Mouse (Mus musculus): ENCODE data around the gene Gmcl1. TPM values are rescaled to one million over a fixed set of nuclear protein-coding genes. Genes with fewer than 3 reads are reported as not detected.

The Gmcl1 gene
- polyA plus RNA-seq, 1 experiment from 2014 or later: 38.0 TPM

GRCm38 (mm10) chr6:86773830-86774229 is 40.6 kb upstream of the Gmcl1 start:
- no peak for DNase-seq
- H3K4me1 ChIP-seq (ENCODE audit: control insufficient read depth, insufficient read depth, low read length): no peaks in the 10 kb centered on the region

GRCm38 (mm10) chr6:86772631-86773030 is 39.4 kb upstream of the Gmcl1 start:
- no peak overlapping the region for H3K27ac ChIP-seq (replicated peaks; ENCODE audit: low read depth, low read length)
- DNase-seq (no peak), ATAC-seq (ENCODE audit: low FRiP score, low TSS enrichment) (no peak)
- no peak overlapping the region for H3K4me2 ChIP-seq (ENCODE audit: low read length)
- H3K36me3 ChIP-seq (ENCODE audit: control insufficient read depth, insufficient read depth, low read length): no peaks in the 10 kb centered on the region
- H3K27me3 ChIP-seq (ENCODE audit: control insufficient read depth, insufficient read depth, low read length): no peaks in the 10 kb centered on the region
- no peaks in the 10 kb centered on the region for H3K4me1 ChIP-seq (ENCODE audit: control insufficient read depth, insufficient read depth, low read length)
- H3K9me3 ChIP-seq (ENCODE audit: control insufficient read depth, low read length): no peaks in the 10 kb centered on the region
- H3K4me3 ChIP-seq (replicated peaks; ENCODE audit: low read depth, low read length): no peak overlapping the region
- 80% methylated on average over 7 of the region's 7 CpGs for WGBS
- no peak overlapping the region for H3K9ac ChIP-seq (replicated peaks; ENCODE audit: low read length)

More at GRCm38 (mm10) chr6:86773830-86774229, 40.6 kb upstream of the Gmcl1 start:
- H3K27ac ChIP-seq (replicated peaks; ENCODE audit: low read depth, low read length): no peak overlapping the region
- no peak for ATAC-seq (ENCODE audit: low FRiP score, low TSS enrichment)
- H3K4me2 ChIP-seq (ENCODE audit: low read length): no peak overlapping the region
- H3K9ac ChIP-seq (replicated peaks; ENCODE audit: low read length): no peak overlapping the region
- no peaks in the 10 kb centered on the region for H3K27me3 ChIP-seq (ENCODE audit: control insufficient read depth, insufficient read depth, low read length)
- 89% methylated on average over 4 of the region's 4 CpGs for WGBS
- no peaks in the 10 kb centered on the region for H3K36me3 ChIP-seq (ENCODE audit: control insufficient read depth, insufficient read depth, low read length)
- H3K9me3 ChIP-seq (ENCODE audit: control insufficient read depth, low read length): no peaks in the 10 kb centered on the region
- no peak overlapping the region for H3K4me3 ChIP-seq (replicated peaks; ENCODE audit: low read depth, low read length)

- 88% methylated on average over 4 of the region's 4 CpGs for WGBS
- H3K4me2 ChIP-seq (ENCODE audit: low read length): no peak overlapping the region
- H3K9me3 ChIP-seq (ENCODE audit: control insufficient read depth, low read length): no peaks in the 10 kb centered on the region
- ATAC-seq (ENCODE audit: low FRiP score, low TSS enrichment): no peak
- no peaks in the 10 kb centered on the region for H3K4me1 ChIP-seq (ENCODE audit: control insufficient read depth, insufficient read depth, low read length)
- no peaks in the 10 kb centered on the region for H3K27me3 ChIP-seq (ENCODE audit: control insufficient read depth, insufficient read depth, low read length)
- H3K36me3 ChIP-seq (ENCODE audit: control insufficient read depth, insufficient read depth, low read length): no peaks in the 10 kb centered on the region
- H3K27ac ChIP-seq (replicated peaks; ENCODE audit: low read depth, low read length): no peak overlapping the region
- DNase-seq: no peak
- H3K4me3 ChIP-seq (replicated peaks; ENCODE audit: low read depth, low read length): no peak overlapping the region
- no peak overlapping the region for H3K9ac ChIP-seq (replicated peaks; ENCODE audit: low read length)
Observed at GRCm38 (mm10) chr6:86768938-86769337, 35.8 kb upstream of the Gmcl1 start.

- Histone ChIP-seq H3K4me3 (replicated peaks; ENCODE audit: low read depth, low read length) (no peak overlapping the region), H3K27ac (replicated peaks; ENCODE audit: low read depth, low read length) (no peak overlapping the region), H3K4me2 (ENCODE audit: low read length) (no peak overlapping the region), H3K9me3 (ENCODE audit: control insufficient read depth, low read length) (no peaks in the 10 kb centered on the region), H3K4me1 (ENCODE audit: control insufficient read depth, insufficient read depth, low read length) (no peaks in the 10 kb centered on the region), H3K9ac (replicated peaks; ENCODE audit: low read length) (no peak overlapping the region), H3K36me3 (ENCODE audit: control insufficient read depth, insufficient read depth, low read length) (no peaks in the 10 kb centered on the region), H3K27me3 (ENCODE audit: control insufficient read depth, insufficient read depth, low read length) (no peaks in the 10 kb centered on the region)
- ATAC-seq (ENCODE audit: low FRiP score, low TSS enrichment) (no peak), DNase-seq (no peak)
- 86% methylated on average over 4 of the region's 4 CpGs for WGBS
Observed at GRCm38 (mm10) chr6:86768186-86768776, 35.1 kb upstream of the Gmcl1 start.

GRCm38 (mm10) chr6:86767465-86767864 is 34.3 kb upstream of the Gmcl1 start:
- Histone ChIP-seq H3K27ac (replicated peaks; ENCODE audit: low read depth, low read length) (no peak overlapping the region), H3K4me2 (ENCODE audit: low read length) (no peak overlapping the region), H3K9ac (replicated peaks; ENCODE audit: low read length) (no peak overlapping the region), H3K9me3 (ENCODE audit: control insufficient read depth, low read length) (no peaks in the 10 kb centered on the region), H3K4me1 (ENCODE audit: control insufficient read depth, insufficient read depth, low read length) (no peaks in the 10 kb centered on the region), H3K36me3 (ENCODE audit: control insufficient read depth, insufficient read depth, low read length) (no peaks in the 10 kb centered on the region), H3K27me3 (ENCODE audit: control insufficient read depth, insufficient read depth, low read length) (no peaks in the 10 kb centered on the region), H3K4me3 (replicated peaks; ENCODE audit: low read depth, low read length) (no peak overlapping the region)
- WGBS: 73% methylated on average over 3 of the region's 3 CpGs
- DNase-seq (no peak), ATAC-seq (ENCODE audit: low FRiP score, low TSS enrichment) (no peak)

GRCm38 (mm10) chr6:86765637-86766059 is 32.5 kb upstream of the Gmcl1 start:
- ATAC-seq (ENCODE audit: low FRiP score, low TSS enrichment) (no peak), DNase-seq (no peak)
- H3K9ac ChIP-seq (replicated peaks; ENCODE audit: low read length): no peak overlapping the region
- 84% methylated on average over 6 of the region's 6 CpGs for WGBS
- H3K36me3 ChIP-seq (ENCODE audit: control insufficient read depth, insufficient read depth, low read length): no peaks in the 10 kb centered on the region
- no peaks in the 10 kb centered on the region for H3K27me3 ChIP-seq (ENCODE audit: control insufficient read depth, insufficient read depth, low read length)
- no peak overlapping the region for H3K4me2 ChIP-seq (ENCODE audit: low read length)
- H3K9me3 ChIP-seq (ENCODE audit: control insufficient read depth, low read length): no peaks in the 10 kb centered on the region
- H3K27ac ChIP-seq (replicated peaks; ENCODE audit: low read depth, low read length): no peak overlapping the region
- H3K4me1 ChIP-seq (ENCODE audit: control insufficient read depth, insufficient read depth, low read length): no peaks in the 10 kb centered on the region
- H3K4me3 ChIP-seq (replicated peaks; ENCODE audit: low read depth, low read length): no peak overlapping the region

GRCm38 (mm10) chr6:86754105-86754863 is 21.1 kb upstream of the Gmcl1 start:
- no peak for DNase-seq
- 93% methylated on average over 10 of the region's 10 CpGs for WGBS

GRCm38 (mm10) chr6:86752843-86753485 is 19.8 kb upstream of the Gmcl1 start:
- Histone ChIP-seq H3K4me1 (ENCODE audit: control insufficient read depth, insufficient read depth, low read length) (no peaks in the 10 kb centered on the region), H3K4me3 (replicated peaks; ENCODE audit: low read depth, low read length) (no peak overlapping the region), H3K4me2 (ENCODE audit: low read length) (no peak overlapping the region), H3K9ac (replicated peaks; ENCODE audit: low read length) (no peak overlapping the region), H3K27me3 (ENCODE audit: control insufficient read depth, insufficient read depth, low read length) (no peaks in the 10 kb centered on the region), H3K9me3 (ENCODE audit: control insufficient read depth, low read length) (no peaks in the 10 kb centered on the region), H3K27ac (replicated peaks; ENCODE audit: low read depth, low read length) (no peak overlapping the region), H3K36me3 (ENCODE audit: control insufficient read depth, insufficient read depth, low read length) (no peaks in the 10 kb centered on the region)
- no peak for DNase-seq
- ATAC-seq (ENCODE audit: low FRiP score, low TSS enrichment): no peak
- WGBS: 80% methylated on average over 5 of the region's 5 CpGs

More at GRCm38 (mm10) chr6:86754105-86754863, 21.1 kb upstream of the Gmcl1 start:
- Histone ChIP-seq H3K4me3 (replicated peaks; ENCODE audit: low read depth, low read length) (no peak overlapping the region), H3K36me3 (ENCODE audit: control insufficient read depth, insufficient read depth, low read length) (no peaks in the 10 kb centered on the region), H3K4me1 (ENCODE audit: control insufficient read depth, insufficient read depth, low read length) (no peaks in the 10 kb centered on the region), H3K27ac (replicated peaks; ENCODE audit: low read depth, low read length) (no peak overlapping the region), H3K9ac (replicated peaks; ENCODE audit: low read length) (no peak overlapping the region), H3K9me3 (ENCODE audit: control insufficient read depth, low read length) (no peaks in the 10 kb centered on the region), H3K4me2 (ENCODE audit: low read length) (no peak overlapping the region), H3K27me3 (ENCODE audit: control insufficient read depth, insufficient read depth, low read length) (no peaks in the 10 kb centered on the region)
- ATAC-seq (ENCODE audit: low FRiP score, low TSS enrichment): no peak

All from midbrain, embryonic 14.5 days (tissue).